Mouse (Mus musculus): ENCODE data around the gene Lipt2. TPM values are rescaled to one million over a fixed set of nuclear protein-coding genes. Genes with fewer than 3 reads are reported as not detected.

Lipt2 gene
- polyA plus RNA-seq, 1 experiment from 2014 or later: 20.2 TPM

DNA sequence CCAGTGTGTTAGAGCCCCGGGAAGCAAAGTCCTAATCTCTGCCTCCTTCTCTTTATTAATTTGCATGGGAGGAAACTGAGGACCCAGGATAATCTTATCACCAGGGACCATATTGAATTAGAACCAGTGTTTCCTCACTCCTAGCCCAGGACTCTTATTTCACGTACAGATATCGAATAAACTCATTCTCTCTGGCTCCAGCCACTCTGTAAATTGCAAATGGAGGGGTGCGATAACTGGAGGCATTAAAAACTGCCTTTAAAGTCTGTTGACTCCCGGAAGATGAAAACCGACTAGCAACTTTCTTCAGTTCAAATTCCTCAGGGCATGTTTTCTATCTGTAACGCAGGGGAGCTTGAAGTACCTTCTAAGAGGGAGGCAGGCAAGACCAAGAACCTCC is 20.3 kb downstream of the Lipt2 start:
- no peak for DNase-seq (ENCODE audit: low spot score)
- peaks cover 37% of the 10 kb centered on the region for H3K27me3 ChIP-seq (ENCODE audit: control insufficient read depth, insufficient read depth, low read length)
- WGBS: 69% methylated on average over 7 of the region's 7 CpGs
- no peak overlapping the region for H3K27ac ChIP-seq
- H3K4me3 ChIP-seq (replicated peaks; ENCODE audit: low read length): peak overlapping the region; percentile 33; the same call in 1 of the 2 replicates
- peak overlapping the region; percentile 60 for H3K4me2 ChIP-seq (replicated peaks)
- no peaks in the 10 kb centered on the region for H3K36me3 ChIP-seq (replicated peaks; ENCODE audit: control insufficient read depth, insufficient read depth)
- peaks cover 7% of the 10 kb centered on the region; the same call in 1 of the 2 replicates for H3K4me1 ChIP-seq (replicated peaks; ENCODE audit: control insufficient read depth, insufficient read depth, low read length)
- H3K9ac ChIP-seq: no peak overlapping the region
- no peak for ATAC-seq (ENCODE audit: low FRiP score)
- no peaks in the 10 kb centered on the region for H3K9me3 ChIP-seq (ENCODE audit: control insufficient read depth, low read length)

DNA sequence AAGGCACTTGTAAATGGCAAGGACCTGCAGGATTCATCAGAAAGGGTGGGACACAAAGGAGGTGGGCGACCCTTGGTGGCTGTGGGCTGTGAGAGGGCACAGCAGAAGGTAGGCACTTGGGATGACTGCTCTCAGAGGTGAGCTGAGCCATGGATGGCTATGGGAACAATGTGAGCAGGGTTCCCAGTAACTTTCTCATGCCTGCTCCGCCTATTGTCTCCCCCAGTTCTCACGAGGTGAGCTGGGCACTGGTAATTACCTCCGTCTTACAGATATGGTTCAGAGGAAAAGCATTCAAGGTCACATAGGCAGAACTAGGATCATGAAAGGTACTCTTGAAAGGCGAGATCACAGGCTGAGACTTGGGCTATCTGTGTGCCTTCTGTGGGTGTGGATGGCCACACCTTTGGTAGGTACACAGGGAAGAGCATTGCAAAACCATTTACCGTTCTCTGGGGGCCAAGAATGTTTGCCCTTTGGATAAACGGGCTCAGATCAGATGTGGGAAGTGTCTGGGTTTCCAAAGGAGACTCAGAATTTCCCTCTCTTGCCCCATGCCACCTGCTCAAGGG is 20.8 kb downstream of the Lipt2 start:
- peaks cover 7% of the 10 kb centered on the region; the same call in 1 of the 2 replicates for H3K4me1 ChIP-seq (replicated peaks; ENCODE audit: control insufficient read depth, insufficient read depth, low read length)
- H3K9me3 ChIP-seq (ENCODE audit: control insufficient read depth, low read length): no peaks in the 10 kb centered on the region
- H3K9ac ChIP-seq: no peak overlapping the region
- H3K27me3 ChIP-seq (ENCODE audit: control insufficient read depth, insufficient read depth, low read length): peaks cover 37% of the 10 kb centered on the region
- no peak overlapping the region for H3K4me2 ChIP-seq (replicated peaks)
- WGBS: 75% methylated on average over 7 of the region's 7 CpGs
- no peak overlapping the region for H3K4me3 ChIP-seq (replicated peaks; ENCODE audit: low read length)
- DNase-seq (ENCODE audit: low spot score) (no peak), ATAC-seq (ENCODE audit: low FRiP score) (no peak)
- H3K27ac ChIP-seq: no peak overlapping the region
- H3K36me3 ChIP-seq (replicated peaks; ENCODE audit: control insufficient read depth, insufficient read depth): no peaks in the 10 kb centered on the region

DNA sequence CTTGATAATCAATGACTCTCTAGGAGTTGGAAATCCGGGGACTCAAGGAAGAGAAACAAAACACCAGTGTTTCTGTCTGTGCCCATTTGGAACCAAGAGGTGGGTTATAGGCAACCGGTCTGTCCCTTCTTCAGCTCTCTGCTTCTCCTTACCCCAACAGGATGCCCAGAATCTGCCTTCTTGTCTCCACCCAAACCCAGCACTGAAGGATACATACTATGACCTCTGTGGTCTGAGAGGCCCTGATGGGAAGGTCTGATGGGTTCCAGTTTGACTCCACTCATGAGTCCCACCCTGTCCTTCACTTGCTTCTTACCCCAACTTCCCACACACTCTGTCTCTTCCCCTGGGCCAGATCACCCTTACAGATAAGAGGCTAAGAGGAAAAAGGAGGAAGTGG is 22.1 kb downstream of the Lipt2 start:
- H3K4me1 ChIP-seq (replicated peaks; ENCODE audit: control insufficient read depth, insufficient read depth, low read length): peaks cover 7% of the 10 kb centered on the region; the same call in 1 of the 2 replicates
- WGBS: 81% methylated on average over 2 of the region's 2 CpGs
- H3K4me2 ChIP-seq (replicated peaks): no peak overlapping the region
- no peak overlapping the region for H3K4me3 ChIP-seq (replicated peaks; ENCODE audit: low read length)
- no peak overlapping the region for H3K27ac ChIP-seq
- no peak for DNase-seq (ENCODE audit: low spot score)
- peaks cover 37% of the 10 kb centered on the region for H3K27me3 ChIP-seq (ENCODE audit: control insufficient read depth, insufficient read depth, low read length)
- H3K36me3 ChIP-seq (replicated peaks; ENCODE audit: control insufficient read depth, insufficient read depth): no peaks in the 10 kb centered on the region
- no peaks in the 10 kb centered on the region for H3K9me3 ChIP-seq (ENCODE audit: control insufficient read depth, low read length)
- no peak overlapping the region for H3K9ac ChIP-seq
- ATAC-seq (ENCODE audit: low FRiP score): no peak

- H3K4me2 ChIP-seq (replicated peaks): no peak overlapping the region
- H3K36me3 ChIP-seq (replicated peaks; ENCODE audit: control insufficient read depth, insufficient read depth): no peaks in the 10 kb centered on the region
- H3K4me3 ChIP-seq (replicated peaks; ENCODE audit: low read length): no peak overlapping the region
- H3K27me3 ChIP-seq (ENCODE audit: control insufficient read depth, insufficient read depth, low read length): peaks cover 37% of the 10 kb centered on the region
- WGBS: 81% methylated on average over 3 of the region's 3 CpGs
- no peaks in the 10 kb centered on the region for H3K9me3 ChIP-seq (ENCODE audit: control insufficient read depth, low read length)
- ATAC-seq (ENCODE audit: low FRiP score) (no peak), DNase-seq (ENCODE audit: low spot score) (no peak)
- no peak overlapping the region for H3K9ac ChIP-seq
- H3K27ac ChIP-seq: no peak overlapping the region
- H3K4me1 ChIP-seq (replicated peaks; ENCODE audit: control insufficient read depth, insufficient read depth, low read length): peaks cover 7% of the 10 kb centered on the region; the same call in 1 of the 2 replicates
Measured at GRCm38 (mm10) chr7:100181614-100182013, 22.5 kb downstream of the Lipt2 start.

DNA sequence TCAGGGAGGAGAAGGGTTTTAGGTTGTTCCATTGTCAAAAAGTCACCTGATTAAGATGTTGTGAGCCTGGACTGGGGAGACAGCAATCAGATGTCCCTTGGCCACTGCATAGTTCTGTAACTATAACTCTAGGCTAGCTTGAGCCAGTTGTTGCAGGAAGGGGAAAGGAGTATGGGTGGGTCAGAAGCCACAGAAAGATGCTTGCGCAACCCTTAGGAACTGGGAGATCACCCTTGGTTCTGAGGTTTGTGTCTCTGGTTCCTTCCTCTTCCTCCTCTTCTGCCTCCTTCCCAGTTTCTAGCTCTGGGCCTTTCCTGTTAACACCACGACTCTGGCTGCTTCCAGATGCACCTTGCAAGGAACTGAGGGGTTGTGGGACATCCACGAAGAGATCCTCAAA is 23.3 kb downstream of the Lipt2 start:
- Histone ChIP-seq H3K36me3 (replicated peaks; ENCODE audit: control insufficient read depth, insufficient read depth) (no peaks in the 10 kb centered on the region), H3K27ac (no peak overlapping the region), H3K4me3 (replicated peaks; ENCODE audit: low read length) (no peak overlapping the region), H3K9ac (no peak overlapping the region), H3K27me3 (ENCODE audit: control insufficient read depth, insufficient read depth, low read length) (peaks cover 32% of the 10 kb centered on the region), H3K4me2 (replicated peaks) (no peak overlapping the region), H3K4me1 (replicated peaks; ENCODE audit: control insufficient read depth, insufficient read depth, low read length) (peaks cover 7% of the 10 kb centered on the region; the same call in 1 of the 2 replicates), H3K9me3 (ENCODE audit: control insufficient read depth, low read length) (no peaks in the 10 kb centered on the region)
- no peak for ATAC-seq (ENCODE audit: low FRiP score)
- DNase-seq (ENCODE audit: low spot score): no peak
- WGBS: 83% methylated on average over 3 of the region's 3 CpGs

GRCm38 (mm10) chr7:100187601-100188000 is 28.5 kb downstream of the Lipt2 start:
- Histone ChIP-seq H3K9me3 (ENCODE audit: control insufficient read depth, low read length) (no peaks in the 10 kb centered on the region), H3K4me1 (replicated peaks; ENCODE audit: control insufficient read depth, insufficient read depth, low read length) (no peaks in the 10 kb centered on the region), H3K4me2 (replicated peaks) (no peak overlapping the region), H3K27me3 (ENCODE audit: control insufficient read depth, insufficient read depth, low read length) (no peaks in the 10 kb centered on the region), H3K27ac (no peak overlapping the region), H3K9ac (no peak overlapping the region), H3K36me3 (replicated peaks; ENCODE audit: control insufficient read depth, insufficient read depth) (no peaks in the 10 kb centered on the region), H3K4me3 (replicated peaks; ENCODE audit: low read length) (no peak overlapping the region)
- ATAC-seq (ENCODE audit: low FRiP score) (no peak), DNase-seq (ENCODE audit: low spot score) (peak; percentile 78)
- WGBS: 22% methylated on average over 7 of the region's 7 CpGs

DNA sequence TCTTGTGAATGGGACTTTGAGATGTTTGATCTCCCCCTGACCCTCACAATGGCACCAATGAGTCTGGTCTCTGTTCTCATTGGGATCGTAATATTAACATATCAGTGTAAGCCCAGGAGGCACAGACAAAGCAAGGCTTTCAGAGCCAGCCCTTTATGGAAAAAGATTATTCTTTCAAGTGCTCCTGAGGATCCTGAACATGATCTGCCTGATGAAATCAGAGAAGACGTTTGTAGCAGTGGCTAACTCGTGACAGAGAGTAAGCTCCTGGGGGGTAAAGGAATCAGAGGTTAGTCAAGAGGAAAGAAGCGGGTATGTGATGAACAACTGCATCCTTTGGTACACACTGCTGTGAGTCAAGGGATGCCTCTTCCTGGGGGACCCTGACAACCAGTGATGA is 31.1 kb downstream of the Lipt2 start:
- DNase-seq (ENCODE audit: low spot score) (no peak), ATAC-seq (ENCODE audit: low FRiP score) (no peak)
- H3K9me3 ChIP-seq (ENCODE audit: control insufficient read depth, low read length): no peaks in the 10 kb centered on the region
- 46% methylated on average over 4 of the region's 4 CpGs for WGBS
- H3K9ac ChIP-seq: no peak overlapping the region
- H3K27me3 ChIP-seq (ENCODE audit: control insufficient read depth, insufficient read depth, low read length): no peaks in the 10 kb centered on the region
- no peak overlapping the region for H3K4me3 ChIP-seq (replicated peaks; ENCODE audit: low read length)
- no peak overlapping the region for H3K27ac ChIP-seq
- H3K4me2 ChIP-seq (replicated peaks): no peak overlapping the region
- H3K36me3 ChIP-seq (replicated peaks; ENCODE audit: control insufficient read depth, insufficient read depth): no peaks in the 10 kb centered on the region
- no peaks in the 10 kb centered on the region for H3K4me1 ChIP-seq (replicated peaks; ENCODE audit: control insufficient read depth, insufficient read depth, low read length)

GRCm38 (mm10) chr7:100190778-100191177 is 31.7 kb downstream of the Lipt2 start:
- peak; percentile 82 for DNase-seq (ENCODE audit: low spot score)
- Histone ChIP-seq H3K27me3 (ENCODE audit: control insufficient read depth, insufficient read depth, low read length) (no peaks in the 10 kb centered on the region), H3K36me3 (replicated peaks; ENCODE audit: control insufficient read depth, insufficient read depth) (no peaks in the 10 kb centered on the region), H3K27ac (no peak overlapping the region), H3K4me1 (replicated peaks; ENCODE audit: control insufficient read depth, insufficient read depth, low read length) (no peaks in the 10 kb centered on the region), H3K9me3 (ENCODE audit: control insufficient read depth, low read length) (no peaks in the 10 kb centered on the region), H3K9ac (no peak overlapping the region), H3K4me2 (replicated peaks) (no peak overlapping the region), H3K4me3 (replicated peaks; ENCODE audit: low read length) (no peak overlapping the region)
- 2% methylated on average over 4 of the region's 4 CpGs for WGBS
- ATAC-seq (ENCODE audit: low FRiP score): 0 out of 2 replicates have a peak, but pooled peaks have one; percentile 59

GRCm38 (mm10) chr7:100201191-100201590 is 42.1 kb downstream of the Lipt2 start:
- ATAC-seq (ENCODE audit: low FRiP score) (no peak), DNase-seq (ENCODE audit: low spot score) (no peak)
- no peak overlapping the region for H3K9ac ChIP-seq
- H3K4me1 ChIP-seq (replicated peaks; ENCODE audit: control insufficient read depth, insufficient read depth, low read length): no peaks in the 10 kb centered on the region
- H3K27me3 ChIP-seq (ENCODE audit: control insufficient read depth, insufficient read depth, low read length): no peaks in the 10 kb centered on the region
- no peaks in the 10 kb centered on the region for H3K36me3 ChIP-seq (replicated peaks; ENCODE audit: control insufficient read depth, insufficient read depth)
- WGBS: 86% methylated on average over 3 of the region's 3 CpGs
- H3K4me2 ChIP-seq (replicated peaks): no peak overlapping the region
- no peak overlapping the region for H3K4me3 ChIP-seq (replicated peaks; ENCODE audit: low read length)
- H3K27ac ChIP-seq: no peak overlapping the region
- no peaks in the 10 kb centered on the region for H3K9me3 ChIP-seq (ENCODE audit: control insufficient read depth, low read length)

DNA sequence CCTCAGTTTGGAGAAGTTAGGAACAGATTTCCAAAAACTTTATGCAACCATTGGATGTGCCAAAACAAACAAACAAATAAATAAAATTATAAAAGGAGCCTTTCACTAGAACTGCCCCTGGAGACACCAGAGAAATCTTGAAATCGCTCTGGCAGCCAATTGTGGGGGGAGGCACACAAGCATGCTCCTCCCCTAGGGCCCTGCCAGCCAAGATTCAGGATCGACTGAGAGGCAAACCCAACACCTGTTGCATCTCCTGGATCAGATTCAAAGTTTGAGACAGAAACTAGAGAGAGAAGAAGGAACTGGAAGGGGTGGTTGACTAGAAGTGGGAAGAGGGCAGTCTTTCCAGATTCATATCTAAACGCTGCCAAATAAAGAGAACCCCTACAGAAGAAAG is 44.5 kb downstream of the Lipt2 start:
- 64% methylated on average over 3 of the region's 3 CpGs for WGBS
- no peaks in the 10 kb centered on the region for H3K9me3 ChIP-seq (ENCODE audit: control insufficient read depth, low read length)
- no peaks in the 10 kb centered on the region for H3K36me3 ChIP-seq (replicated peaks; ENCODE audit: control insufficient read depth, insufficient read depth)
- H3K4me2 ChIP-seq (replicated peaks): no peak overlapping the region
- H3K4me1 ChIP-seq (replicated peaks; ENCODE audit: control insufficient read depth, insufficient read depth, low read length): no peaks in the 10 kb centered on the region
- no peak for DNase-seq (ENCODE audit: low spot score)
- no peak overlapping the region for H3K9ac ChIP-seq
- H3K27me3 ChIP-seq (ENCODE audit: control insufficient read depth, insufficient read depth, low read length): no peaks in the 10 kb centered on the region
- ATAC-seq (ENCODE audit: low FRiP score): no peak
- no peak overlapping the region for H3K4me3 ChIP-seq (replicated peaks; ENCODE audit: low read length)
- H3K27ac ChIP-seq: no peak overlapping the region
